Mouse (Mus musculus) intestine, embryonic 16.5 days (tissue): Measurements from ENCODE around the gene Bcl9l. TPM values are rescaled to one million over a fixed set of nuclear protein-coding genes. Genes with fewer than 3 reads are reported as not detected.

Source experiments
- ATAC-seq: fragments of 200-750 bp; cut with Nextera tagmentation; 2 replicates; pipeline ENCODE4 v1.8.0; 2017; ENCODE audit warnings: moderate TSS enrichment, moderate library complexity
- H3K27ac ChIP-seq: fragments of 300-500 bp; sonication (generic); 2 replicates; pipeline ENCODE4 v1.5.1; 2014; ENCODE audit warnings: mild to moderate bottlenecking, low read length
- H3K27me3 ChIP-seq: fragments of 300-500 bp; sonication (generic); replicated peaks from 2 replicates; pipeline ENCODE4 v1.6.1; 2014; ENCODE audit warnings: low read length, control low read depth, mixed read lengths; ENCODE audit not compliant: control insufficient read depth, insufficient read depth
- H3K36me3 ChIP-seq: fragments of 300-500 bp; sonication (generic); 2 replicates; pipeline ENCODE4 v1.6.1; 2014; ENCODE audit warnings: low read length, control low read depth; ENCODE audit not compliant: control insufficient read depth, insufficient read depth
- H3K4me1 ChIP-seq: fragments of 300-500 bp; sonication (generic); 2 replicates; pipeline ENCODE4 v1.6.1; 2014; ENCODE audit warnings: low read length, control low read depth, mixed read lengths; ENCODE audit not compliant: control insufficient read depth, insufficient read depth
- H3K4me2 ChIP-seq: fragments of 300-500 bp; sonication (generic); 2 replicates; pipeline ENCODE4 v1.6.1; 2014; ENCODE audit warnings: low read depth, low read length, control low read depth
- H3K4me3 ChIP-seq: fragments of 300-500 bp; sonication (generic); 2 replicates; pipeline ENCODE4 v1.5.1; 2014; ENCODE audit warnings: mild to moderate bottlenecking, low read length
- H3K9ac ChIP-seq: fragments of 300-500 bp; sonication (generic); 2 replicates; pipeline ENCODE4 v1.6.1; 2014; ENCODE audit warnings: low read depth, low read length
- H3K9me3 ChIP-seq: fragments of 300-500 bp; sonication (generic); 2 replicates; pipeline ENCODE4 v1.6.1; 2016; ENCODE audit warnings: low read length, control low read depth; ENCODE audit not compliant: control insufficient read depth
- WGBS: fragments of 180-500 bp; shearing (Covaris S2); extraction: QIAGEN DNeasy Blood & Tissue Kit; methylation state at CpG from one replicate; pipeline ENCODE4 v1.1.7; 2014; 5-methylcytosine and 5-hydroxymethylcytosine counted together
- polyA plus RNA-seq: library from polyadenylated mRNA; unstranded; fragments of >200 nt; fragmentation: Nextera tagmentation; extraction: Ambion mirVana; gene quantifications from 2 replicates; pipeline ENCODE4 v1.2.1, GENCODE M21; 2015

The Bcl9l gene
- polyA plus RNA-seq, 1 experiment from 2014 or later: 5.1 TPM

- Histone ChIP-seq H3K9me3 (no peaks in the 10 kb centered on the region), H3K4me2 (no peak overlapping the region), H3K27ac (no peak overlapping the region), H3K27me3 (no peaks in the 10 kb centered on the region), H3K4me1 (no peaks in the 10 kb centered on the region), H3K4me3 (no peak overlapping the region), H3K9ac (no peak overlapping the region), H3K36me3 (no peaks in the 10 kb centered on the region)
- 91% methylated on average over 8 of the region's 8 CpGs for WGBS
- no peak for ATAC-seq
These were observed 66.0 kb downstream of the Bcl9l start for GRCm38 (mm10) chr9:44548412-44549152.

DNA sequence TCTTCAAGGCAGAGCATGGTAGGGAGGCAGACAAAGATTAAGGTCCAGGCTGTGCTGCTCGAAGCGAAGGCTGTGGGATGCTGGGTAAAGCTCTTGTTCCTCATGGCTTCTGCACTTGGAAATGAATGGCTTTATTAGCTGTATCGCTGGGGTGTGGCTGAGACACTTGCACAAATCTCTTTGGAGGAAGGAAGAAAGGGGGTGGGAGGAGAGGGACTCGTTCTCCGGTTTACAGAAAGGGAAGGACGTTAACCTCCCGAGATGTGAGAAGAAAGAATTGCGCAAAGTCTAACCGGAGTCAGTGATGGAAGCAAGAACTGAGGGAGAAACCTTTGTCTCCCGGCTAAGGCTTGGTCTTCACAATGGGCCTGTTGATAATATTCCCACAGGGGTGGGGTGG lies 68.5 kb downstream of the Bcl9l start:
- ATAC-seq: no peak
- H3K9me3 ChIP-seq: no peaks in the 10 kb centered on the region
- no peak overlapping the region for H3K4me2 ChIP-seq
- no peaks in the 10 kb centered on the region for H3K36me3 ChIP-seq
- H3K4me1 ChIP-seq: no peaks in the 10 kb centered on the region
- WGBS: 84% methylated on average over 10 of the region's 10 CpGs
- no peak overlapping the region for H3K27ac ChIP-seq
- H3K9ac ChIP-seq: no peak overlapping the region
- H3K27me3 ChIP-seq: no peaks in the 10 kb centered on the region
- H3K4me3 ChIP-seq: no peak overlapping the region

- no peak overlapping the region for H3K4me2 ChIP-seq
- H3K27me3 ChIP-seq: no peaks in the 10 kb centered on the region
- no peak overlapping the region for H3K4me3 ChIP-seq
- peak; percentile 63 for ATAC-seq
- no peaks in the 10 kb centered on the region for H3K4me1 ChIP-seq
- no peak overlapping the region for H3K9ac ChIP-seq
- no peaks in the 10 kb centered on the region for H3K36me3 ChIP-seq
- H3K27ac ChIP-seq: no peak overlapping the region
- no peaks in the 10 kb centered on the region for H3K9me3 ChIP-seq
- WGBS: 62% methylated on average over 8 of the region's 8 CpGs
These were observed 69.5 kb downstream of the Bcl9l start for GRCm38 (mm10) chr9:44552161-44552560.

Other genes starting within 250 kb of the Bcl9l start
- gene Cbl, start 248.8 kb upstream of the Bcl9l start, polyA plus RNA-seq: 10.9 and 11.2 TPM in 2 replicates
- not detected in 2 replicates for gene Ccdc153, start 242.1 kb upstream of the Bcl9l start, polyA plus RNA-seq
- gene Pdzd3, start 231.4 kb upstream of the Bcl9l start, polyA plus RNA-seq: 22.2 and 28.5 TPM in 2 replicates
- gene Nlrx1, start 214.2 kb upstream of the Bcl9l start, polyA plus RNA-seq: 5.4 and 5.5 TPM in 2 replicates
- gene Abcg4, start 194.2 kb upstream of the Bcl9l start, polyA plus RNA-seq: 2.6 and 3.0 TPM in 2 replicates
- gene Hinfp, start 177.2 kb upstream of the Bcl9l start, polyA plus RNA-seq: 17.8 and 19.4 TPM in 2 replicates
- 15.3 and 16.5 TPM in 2 replicates for gene C2cd2l, start 162.5 kb upstream of the Bcl9l start, polyA plus RNA-seq
- 39.3 and 42.7 TPM in 2 replicates for gene Dpagt1, start 156.8 kb upstream of the Bcl9l start, polyA plus RNA-seq
- 268 and 278 TPM in 2 replicates for gene H2afx, start 148.1 kb upstream of the Bcl9l start, polyA plus RNA-seq
- 134 and 155 TPM in 2 replicates for gene Hmbs, start 138.6 kb upstream of the Bcl9l start, polyA plus RNA-seq
- gene Vps11, start 121.2 kb upstream of the Bcl9l start, polyA plus RNA-seq: 37.1 and 40.2 TPM in 2 replicates
- 36.5 and 41.2 TPM in 2 replicates for gene Hyou1, start 103.3 kb upstream of the Bcl9l start, polyA plus RNA-seq
- gene Slc37a4, start 86.0 kb upstream of the Bcl9l start, polyA plus RNA-seq: 87.2 and 101 TPM in 2 replicates
- gene Rps25, start 75.7 kb upstream of the Bcl9l start, polyA plus RNA-seq: 1,622 and 1,645 TPM in 2 replicates
- 110 and 122 TPM in 2 replicates for gene Trappc4, start 75.2 kb upstream of the Bcl9l start, polyA plus RNA-seq
- gene Ccdc84, start 64.3 kb upstream of the Bcl9l start, polyA plus RNA-seq: 23.3 and 25.9 TPM in 2 replicates
- gene Foxr1, start 41.7 kb upstream of the Bcl9l start, polyA plus RNA-seq: not detected in 2 replicates
- gene Upk2, start 27.8 kb upstream of the Bcl9l start, polyA plus RNA-seq: 0.61 and 0.80 TPM in 2 replicates
- gene Cxcr5, start 79.1 kb downstream of the Bcl9l start, polyA plus RNA-seq: 1.1 TPM in 2 replicates
- gene Ddx6, start 122.1 kb downstream of the Bcl9l start, polyA plus RNA-seq: 8.1 and 9.8 TPM in 2 replicates
- 0.09 and 0.16 TPM in 2 replicates for gene Treh, start 190.4 kb downstream of the Bcl9l start, polyA plus RNA-seq